Mouse (Mus musculus) hindbrain, embryonic 15.5 days (tissue): Measurements from ENCODE around the gene Kmt2d. TPM values are rescaled to one million over a fixed set of nuclear protein-coding genes. Genes with fewer than 3 reads are reported as not detected.

ENCODE experiments used
- ATAC-seq: fragments of 200-750 bp; cut with Nextera tagmentation; 2 replicates; pipeline ENCODE4 v1.8.0; 2017; ENCODE audit warnings: low read depth, moderate number of reproducible peaks, moderate TSS enrichment; ENCODE audit not compliant: low FRiP score
- H3K27ac ChIP-seq: fragments of 300-500 bp; sonication (generic); replicated peaks from 2 replicates; pipeline ENCODE4 v1.5.1; 2015; ENCODE audit warnings: mild to moderate bottlenecking, inconsistent platforms
- H3K27me3 ChIP-seq: fragments of 300-500 bp; sonication (generic); 2 replicates; pipeline ENCODE4 v1.6.1; 2015; ENCODE audit warnings: control low read depth, inconsistent platforms
- H3K36me3 ChIP-seq: fragments of 300-500 bp; sonication (generic); 2 replicates; pipeline ENCODE4 v1.6.1; 2015; ENCODE audit warnings: control low read depth, inconsistent platforms
- H3K4me1 ChIP-seq: fragments of 300-500 bp; sonication (generic); replicated peaks from 2 replicates; pipeline ENCODE4 v1.6.1; 2015; ENCODE audit warnings: control low read depth, inconsistent platforms
- H3K4me2 ChIP-seq: fragments of 300-500 bp; sonication (generic); 2 replicates; pipeline ENCODE4 v1.6.1; 2015; ENCODE audit warnings: moderate library complexity, mild to moderate bottlenecking, inconsistent platforms
- H3K4me3 ChIP-seq: fragments of 300-500 bp; sonication (generic); 2 replicates; pipeline ENCODE4 v1.5.1; 2015; ENCODE audit warnings: mild to moderate bottlenecking, inconsistent platforms
- H3K9ac ChIP-seq: fragments of 300-500 bp; sonication (generic); 2 replicates; pipeline ENCODE4 v1.6.1; 2015; ENCODE audit warnings: inconsistent platforms
- H3K9me3 ChIP-seq: fragments of 300-500 bp; sonication (generic); 2 replicates; pipeline ENCODE4 v1.6.1; 2016; ENCODE audit warnings: control low read depth, inconsistent platforms
- WGBS: fragments of 180-500 bp; shearing (Covaris S2); methylation state at CpG from one replicate; pipeline ENCODE4 v1.1.7; 2015; 5-methylcytosine and 5-hydroxymethylcytosine counted together
- polyA plus RNA-seq: library from polyadenylated mRNA; unstranded; fragments of >200 nt; fragmentation: Nextera tagmentation; extraction: Ambion mirVana; gene quantifications from 2 replicates; pipeline ENCODE4 v1.2.1, GENCODE M21; 2015

Kmt2d gene
- polyA plus RNA-seq, 1 experiment from 2014 or later = 10.6 TPM

GRCm38 (mm10) chr15:98895635-98896589, 24.9 kb upstream of the Kmt2d start:
- Histone ChIP-seq H3K4me2 (peak overlapping the region; percentile 91), H3K9ac (peak overlapping the region; percentile 32), H3K27ac (no peak overlapping the region), H3K27me3 (peaks cover 87% of the 10 kb centered on the region), H3K4me1 (peaks cover 43% of the 10 kb centered on the region), H3K4me3 (peak overlapping the region; percentile 46), H3K9me3 (no peaks in the 10 kb centered on the region), H3K36me3 (no peaks in the 10 kb centered on the region)
- ATAC-seq = peak; percentile 36; the same call in 1 of the 2 replicates
- WGBS = 2% methylated on average over 41 of the region's 41 CpGs

DNA sequence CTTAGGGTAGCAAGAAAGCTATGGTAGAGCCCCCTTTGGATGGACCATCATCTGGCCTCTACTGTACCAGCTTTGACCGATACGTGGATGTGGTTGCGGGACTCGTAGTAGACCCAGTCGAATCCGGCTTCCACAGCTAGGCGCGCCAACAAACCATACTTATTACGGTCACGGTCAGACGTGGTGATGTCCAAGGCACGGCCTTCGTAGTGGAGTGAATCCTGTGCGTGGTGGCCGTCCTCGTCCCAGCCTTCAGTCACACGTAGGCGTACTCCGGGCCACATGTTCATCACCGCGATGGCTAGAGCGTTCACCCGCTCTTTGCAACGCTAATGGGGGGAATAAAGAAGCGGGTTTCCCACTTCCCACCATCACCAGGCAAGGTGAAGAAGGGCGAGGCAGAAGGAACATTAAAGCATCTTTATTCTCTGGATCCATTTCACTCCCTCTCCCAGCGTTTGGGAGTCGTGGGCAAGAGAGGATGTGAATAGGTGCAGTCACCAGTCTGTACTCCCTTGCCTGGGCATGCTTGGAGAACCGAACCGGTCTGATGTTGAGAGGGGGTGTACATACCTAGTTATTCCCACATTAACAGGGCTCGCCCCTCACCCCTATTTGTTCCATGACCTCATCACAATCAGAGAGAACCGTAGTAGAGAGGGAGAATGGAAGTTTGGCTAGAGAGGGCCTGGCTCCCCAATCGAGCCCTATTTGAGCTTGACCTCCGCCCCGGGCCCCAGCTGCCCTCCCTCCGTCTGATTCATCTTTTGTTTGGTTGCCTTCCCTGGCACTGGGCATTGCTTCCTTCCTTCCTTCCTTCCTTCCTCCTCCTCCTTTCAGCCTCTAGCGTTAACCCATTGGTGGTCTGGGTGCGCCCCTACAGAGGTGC, 24.0 kb upstream of the Kmt2d start:
- H3K36me3 ChIP-seq = no peaks in the 10 kb centered on the region
- H3K27me3 ChIP-seq = peaks cover 77% of the 10 kb centered on the region
- 0 out of 2 replicates have a peak, but pooled peaks have one; percentile 3 for ATAC-seq
- 3% methylated on average over 37 of the region's 38 CpGs for WGBS
- no peak overlapping the region for H3K27ac ChIP-seq
- H3K9ac ChIP-seq = peak overlapping the region; percentile 32; the same call in 1 of the 2 replicates
- peak overlapping the region; percentile 46 for H3K4me3 ChIP-seq
- H3K4me1 ChIP-seq = peaks cover 43% of the 10 kb centered on the region
- H3K4me2 ChIP-seq = peak overlapping the region; percentile 91
- H3K9me3 ChIP-seq = no peaks in the 10 kb centered on the region

- under 1% methylated on average over 77 of the region's 77 CpGs for WGBS
- H3K36me3 ChIP-seq = no peaks in the 10 kb centered on the region
- H3K27ac ChIP-seq = no peak within 1 kb of the TSS
- 0 out of 2 replicates have a peak within 1 kb of the TSS, but pooled peaks have one; percentile 30 for H3K9ac ChIP-seq
- no peaks in the 10 kb centered on the region for H3K9me3 ChIP-seq
- no peak for ATAC-seq
- H3K4me3 ChIP-seq = peak within 1 kb of the TSS; percentile 46
- H3K4me1 ChIP-seq = peaks cover 43% of the 10 kb centered on the region
- H3K4me2 ChIP-seq = peak within 1 kb of the TSS; percentile 91
- H3K27me3 ChIP-seq = peaks cover 70% of the 10 kb centered on the region
Measured at GRCm38 (mm10) chr15:98893940-98894745, 23.1 kb upstream of the Kmt2d start, which contains the start of gene Rhebl1. TSS of gene Rhebl1 (minus strand) at chr15:98894540.

- Histone ChIP-seq H3K27me3 (peaks cover 59% of the 10 kb centered on the region), H3K27ac (no peak overlapping the region), H3K9me3 (no peaks in the 10 kb centered on the region), H3K9ac (no peak overlapping the region), H3K4me1 (peaks cover 37% of the 10 kb centered on the region), H3K36me3 (no peaks in the 10 kb centered on the region), H3K4me2 (no peak overlapping the region), H3K4me3 (no peak overlapping the region)
- ATAC-seq = no peak
- 49% methylated on average over 4 of the region's 4 CpGs for WGBS
Measured at GRCm38 (mm10) chr15:98893036-98893435, 22.0 kb upstream of the Kmt2d start.

DNA sequence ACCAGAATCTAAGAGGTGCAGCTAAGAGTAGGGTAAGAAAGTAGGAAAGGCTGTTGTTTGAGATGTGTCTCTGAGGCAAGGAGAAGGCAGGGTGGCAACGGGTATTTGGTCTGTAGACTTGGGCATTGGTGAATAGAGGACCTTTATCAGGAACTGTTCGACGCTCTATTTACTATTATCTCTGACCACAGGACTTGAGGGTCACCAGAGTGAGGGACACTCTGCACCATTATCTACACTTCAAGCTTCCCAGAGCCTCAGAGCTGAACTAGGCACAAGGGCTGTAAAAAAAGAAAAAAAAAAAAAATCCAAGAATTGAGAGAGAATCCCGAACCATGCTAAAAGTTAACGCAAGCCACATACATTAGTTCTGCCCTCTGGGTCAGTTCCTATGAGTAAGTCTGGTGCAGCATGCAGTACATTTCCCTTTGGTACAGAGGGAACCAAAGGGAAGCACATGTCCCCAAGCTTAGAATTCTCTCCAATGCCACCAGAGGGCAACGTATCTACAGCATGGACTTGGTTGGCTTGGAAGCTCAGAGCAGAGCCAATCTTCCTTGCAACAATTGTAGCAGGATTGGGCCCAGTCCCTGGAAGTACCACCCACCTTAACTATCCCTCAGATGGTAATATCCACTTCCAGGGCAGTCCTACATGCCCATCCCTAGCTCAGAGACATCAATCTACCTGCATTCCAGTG, 21.1 kb upstream of the Kmt2d start:
- Histone ChIP-seq H3K4me3 (no peak overlapping the region), H3K9me3 (no peaks in the 10 kb centered on the region), H3K4me2 (no peak overlapping the region), H3K4me1 (peaks cover 30% of the 10 kb centered on the region), H3K36me3 (no peaks in the 10 kb centered on the region), H3K27ac (no peak overlapping the region), H3K9ac (no peak overlapping the region), H3K27me3 (peaks cover 49% of the 10 kb centered on the region)
- ATAC-seq = peak; percentile 52; the same call in 1 of the 2 replicates
- 42% methylated on average over 6 of the region's 6 CpGs for WGBS

GRCm38 (mm10) chr15:98891198-98891742, 20.3 kb upstream of the Kmt2d start:
- 8% methylated on average over 19 of the region's 19 CpGs for WGBS
- Histone ChIP-seq H3K27ac (no peak overlapping the region), H3K9me3 (no peaks in the 10 kb centered on the region), H3K4me1 (peaks cover 30% of the 10 kb centered on the region), H3K4me3 (no peak overlapping the region), H3K9ac (no peak overlapping the region), H3K27me3 (peaks cover 42% of the 10 kb centered on the region), H3K4me2 (no peak overlapping the region), H3K36me3 (no peaks in the 10 kb centered on the region)
- ATAC-seq = no peak

- H3K27me3 ChIP-seq = peaks cover 6% of the 10 kb centered on the region; the same call in 1 of the 2 replicates
- no peak overlapping the region for H3K9ac ChIP-seq
- ATAC-seq = no peak
- 0 out of 2 replicates have a peak, but pooled peaks cover 3% of the 10 kb centered on the region for H3K4me1 ChIP-seq
- H3K9me3 ChIP-seq = no peaks in the 10 kb centered on the region
- H3K36me3 ChIP-seq = no peaks in the 10 kb centered on the region
- no peak overlapping the region for H3K27ac ChIP-seq
- H3K4me3 ChIP-seq = no peak overlapping the region
- H3K4me2 ChIP-seq = no peak overlapping the region
- WGBS = 83% methylated on average over 7 of the region's 7 CpGs
Measured at GRCm38 (mm10) chr15:98887526-98887925, 16.5 kb upstream of the Kmt2d start.

GRCm38 (mm10) chr15:98886667-98887387, 15.8 kb upstream of the Kmt2d start:
- H3K36me3 ChIP-seq = no peaks in the 10 kb centered on the region
- H3K4me3 ChIP-seq = no peak overlapping the region
- no peak overlapping the region for H3K9ac ChIP-seq
- 70% methylated on average over 8 of the region's 8 CpGs for WGBS
- H3K9me3 ChIP-seq = no peaks in the 10 kb centered on the region
- no peak for ATAC-seq
- no peak overlapping the region for H3K4me2 ChIP-seq
- H3K27ac ChIP-seq = no peak overlapping the region
- H3K4me1 ChIP-seq = peaks cover 3% of the 10 kb centered on the region; the same call in 1 of the 2 replicates
- H3K27me3 ChIP-seq = peaks cover 4% of the 10 kb centered on the region; the same call in 1 of the 2 replicates

DNA sequence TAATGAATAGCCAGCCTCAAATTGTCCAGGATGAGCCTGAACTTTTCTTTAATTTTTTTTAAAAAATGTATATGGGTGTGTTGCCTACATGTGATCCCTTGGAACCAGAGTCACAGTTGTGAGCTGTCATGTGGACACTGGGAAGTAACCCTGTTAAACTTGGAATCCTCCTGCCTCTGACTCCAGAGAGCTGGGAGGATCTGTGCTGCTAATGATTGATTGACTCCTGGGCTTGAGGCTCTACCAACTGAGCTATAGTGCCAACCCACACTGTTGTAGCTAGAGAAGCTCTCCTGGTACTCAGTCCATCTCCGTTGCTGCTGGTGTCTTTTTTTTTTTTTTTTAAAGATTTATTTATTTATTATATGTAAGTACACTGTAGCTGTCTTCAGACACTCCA, 13.1 kb upstream of the Kmt2d start:
- Histone ChIP-seq H3K36me3 (no peaks in the 10 kb centered on the region), H3K9ac (no peak overlapping the region), H3K27me3 (no peaks in the 10 kb centered on the region), H3K27ac (no peak overlapping the region), H3K9me3 (no peaks in the 10 kb centered on the region), H3K4me3 (no peak overlapping the region), H3K4me2 (no peak overlapping the region), H3K4me1 (peaks cover 21% of the 10 kb centered on the region)
- ATAC-seq = no peak
- 50% methylated on average over 1 of the region's 1 CpGs for WGBS

GRCm38 (mm10) chr15:98883661-98884060, 12.7 kb upstream of the Kmt2d start:
- H3K9ac ChIP-seq = no peak overlapping the region
- H3K4me2 ChIP-seq = no peak overlapping the region
- ATAC-seq = no peak
- H3K27ac ChIP-seq = no peak overlapping the region
- peaks cover 24% of the 10 kb centered on the region for H3K4me1 ChIP-seq
- no peak overlapping the region for H3K4me3 ChIP-seq
- H3K27me3 ChIP-seq = no peaks in the 10 kb centered on the region
- no peaks in the 10 kb centered on the region for H3K9me3 ChIP-seq
- no peaks in the 10 kb centered on the region for H3K36me3 ChIP-seq
